Mouse (Mus musculus) inflammation-experienced regulatory T-cells (primary cell): ENCODE results near the gene Rnpc3. TPM values are rescaled to one million over a fixed set of nuclear protein-coding genes. Genes with fewer than 3 reads are reported as not detected.

Experiments used
- polyA plus RNA-seq, 2 experiments: library from polyadenylated mRNA; unstranded; fragments of 100-300 nt; shearing (Covaris generic); gene quantifications; one replicate each; pipeline ENCODE4 v1.2.1; 2017

Rnpc3 gene
- polyA plus RNA-seq, result 10 to 100 TPM; 37.7 to 54.7 TPM

GRCm38 (mm10) chr3:113629606-113630359 is at the start of gene Rnpc3:
Gene Rnpc3, minus strand, starts transcription at chr3:113630149.

GRCm38 (mm10) chr3:113606599-113606998 is 23.4 kb downstream of the Rnpc3 start, which contains the start of gene Amy1:
Gene Amy1, minus strand, starts transcription at chr3:113606699.

Other genes with a start within 250 kb of the Rnpc3 start
- gene Amy2a1, start 97.7 kb downstream of the Rnpc3 start, polyA plus RNA-seq, result under 1 TPM in 1 of 2 experiments, not detected in 1; 0.60 TPM
- 1,000 to 10,000 TPM in 1 of 2 experiments, 1 to 10 TPM in 1; 3.5 to 3,618 TPM for gene Amy1, start 23.4 kb downstream of the Rnpc3 start, polyA plus RNA-seq